Mouse (Mus musculus) testis, postnatal 10 days (tissue): ENCODE data around the gene Anxa4.
A peak's percentile ranks its signal among the peaks of the same experiment; 100 is the strongest.

Experiments used
- DNase-seq: peaks from one replicate; pipeline ENCODE4 v3.0.0; 2021; ENCODE audit warnings: low spot score

Gene Anxa4

DNA sequence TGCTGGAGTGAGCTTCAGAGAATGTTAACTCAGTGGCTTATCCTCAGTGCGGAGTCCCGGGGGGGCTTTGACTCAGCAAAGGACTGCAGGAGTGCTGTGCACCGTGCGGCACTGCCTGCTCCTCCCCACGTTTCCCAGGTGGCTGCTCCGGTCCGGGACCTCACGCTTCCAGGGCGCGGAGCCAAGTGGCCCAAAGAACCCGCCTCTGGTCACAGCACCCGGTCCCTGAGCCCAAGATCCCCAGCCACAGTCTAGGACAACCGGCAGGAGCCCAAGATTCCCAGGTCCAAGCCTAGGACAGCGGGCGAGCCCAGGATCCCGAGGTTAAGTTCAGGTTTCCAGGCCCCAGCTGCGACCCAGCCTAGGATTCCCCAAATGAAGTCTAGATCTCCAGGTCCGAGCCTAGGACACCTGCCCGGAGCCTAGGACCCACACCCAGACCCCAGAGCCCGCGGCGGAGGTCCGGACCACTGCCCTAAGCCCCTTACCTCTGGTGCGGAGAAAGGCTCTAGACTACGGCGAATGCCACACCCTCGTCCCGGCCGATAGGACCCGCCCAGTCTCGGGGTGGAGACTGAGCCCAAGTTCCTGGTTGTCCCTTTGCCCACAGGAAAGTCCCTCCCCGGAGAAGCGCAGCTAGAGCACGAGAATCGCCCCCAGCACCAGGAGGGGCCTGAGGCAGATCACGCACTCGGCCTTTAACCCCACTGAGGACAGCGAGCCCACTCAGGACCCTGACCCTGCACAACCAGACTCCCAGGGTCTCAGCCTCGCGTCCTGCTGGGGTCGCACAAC, at the start of gene Anxa4:
Gene Anxa4 (minus strand): TSS at position 564 of the 795 bp plus-strand sequence.
- DNase-seq: peak; percentile 82

GRCm38 (mm10) chr6:86841949-86842348, 48.6 kb upstream of the Anxa4 start:
- no peak for DNase-seq

DNA sequence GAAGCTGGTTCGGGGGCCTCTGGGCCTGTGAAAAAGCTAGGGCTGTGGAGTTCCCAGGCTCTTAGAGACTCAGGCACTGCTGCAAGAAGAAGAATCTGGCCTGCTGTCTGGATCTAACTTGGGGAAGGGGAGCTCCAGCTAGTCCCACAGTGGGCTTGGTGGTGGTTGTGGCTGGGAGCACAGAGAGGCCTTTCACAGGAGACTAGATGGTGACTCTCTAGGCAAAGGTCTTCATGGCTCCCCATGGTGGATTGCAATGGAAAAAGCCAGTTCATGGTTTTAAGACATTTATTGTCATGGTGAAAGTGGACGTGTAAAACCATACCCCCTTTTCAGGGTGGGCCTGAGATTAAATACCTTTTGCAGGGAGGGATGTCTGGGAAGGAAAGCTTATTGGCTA, 45.7 kb upstream of the Anxa4 start:
- no peak for DNase-seq

DNA sequence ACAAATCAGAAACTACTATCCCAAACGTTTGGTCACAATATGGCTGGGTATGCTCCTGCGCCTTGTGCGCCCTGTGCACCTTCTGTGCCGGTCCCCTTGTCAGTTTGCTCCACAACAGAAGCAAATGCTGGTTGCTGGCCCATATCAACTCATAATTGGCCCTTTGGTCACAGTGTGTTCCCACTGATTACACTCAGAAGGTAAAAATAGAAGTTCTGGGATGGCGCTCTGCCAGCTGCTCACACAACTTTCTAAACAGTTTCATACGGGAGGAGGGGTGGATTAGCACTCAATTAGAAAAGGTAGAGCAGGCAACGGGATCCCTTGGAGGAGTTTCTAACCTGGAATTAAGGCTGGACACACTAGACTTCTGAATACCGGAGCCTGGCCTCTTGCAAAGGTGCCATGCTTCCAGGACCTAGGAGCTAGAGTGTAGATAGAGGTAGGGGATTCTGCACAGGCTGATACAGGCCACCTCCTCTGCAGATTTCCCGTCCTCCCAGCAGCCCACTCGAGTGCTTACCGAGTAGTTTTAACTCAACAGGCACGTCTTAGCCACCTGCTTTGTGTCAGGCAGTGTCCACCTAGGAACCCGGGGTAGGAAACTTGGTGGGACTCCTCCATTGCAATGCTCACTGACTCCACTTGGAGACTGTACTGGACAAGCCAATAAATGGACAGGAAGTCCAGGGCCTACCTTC, 39.6 kb upstream of the Anxa4 start:
- peak; percentile 85 for DNase-seq

- DNase-seq: no peak
These were observed 37.5 kb upstream of the Anxa4 start for GRCm38 (mm10) chr6:86830738-86831500.

GRCm38 (mm10) chr6:86829768-86830167, 36.4 kb upstream of the Anxa4 start:
- DNase-seq: no peak

- no peak for DNase-seq
These were observed 34.0 kb upstream of the Anxa4 start for GRCm38 (mm10) chr6:86827432-86827831.

- no peak for DNase-seq
These were observed 31.0 kb upstream of the Anxa4 start for GRCm38 (mm10) chr6:86824401-86824800.

DNA sequence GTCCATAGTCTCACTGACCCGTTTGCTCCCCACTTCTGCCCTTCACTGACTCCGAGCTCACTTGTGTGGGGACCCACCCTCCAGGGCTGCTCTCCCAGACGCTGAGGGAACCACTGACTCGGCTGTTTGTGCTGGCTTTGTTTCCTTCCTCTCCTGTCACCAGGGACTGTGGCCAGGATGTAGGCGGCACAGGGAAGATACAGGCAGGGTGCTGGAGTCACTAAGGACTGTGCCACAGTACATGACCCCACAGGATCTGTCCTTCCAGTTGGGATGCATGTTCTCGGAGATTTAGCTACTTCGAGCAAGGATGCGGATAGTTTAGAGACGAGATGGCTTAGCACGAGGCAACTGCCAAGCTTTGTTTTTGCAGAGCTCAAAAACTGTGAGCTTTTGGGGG, 30.4 kb upstream of the Anxa4 start:
- no peak for DNase-seq

DNA sequence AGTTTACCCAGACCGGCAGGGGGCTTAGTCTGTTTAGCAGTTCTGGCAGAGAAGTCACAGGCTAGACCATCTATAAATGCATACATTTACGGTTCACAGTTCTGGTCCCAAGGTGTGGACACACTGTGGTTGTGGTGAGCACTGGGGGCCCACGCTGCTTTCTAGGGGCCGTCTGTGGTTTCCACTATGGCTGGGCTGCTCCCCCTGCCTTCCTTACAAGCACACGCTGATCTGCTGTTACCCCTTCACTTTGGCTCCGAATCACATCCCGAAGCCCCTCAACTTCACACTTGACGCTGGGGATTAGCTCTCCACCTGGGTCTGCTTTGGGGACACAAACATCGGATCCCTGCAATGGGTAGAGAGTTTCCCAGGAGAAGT, 29.7 kb upstream of the Anxa4 start:
- no peak for DNase-seq

- peak; percentile 68 for DNase-seq
These were observed 29.1 kb upstream of the Anxa4 start for GRCm38 (mm10) chr6:86822285-86823050.

GRCm38 (mm10) chr6:86820690-86821089, 27.3 kb upstream of the Anxa4 start:
- DNase-seq: no peak

DNA sequence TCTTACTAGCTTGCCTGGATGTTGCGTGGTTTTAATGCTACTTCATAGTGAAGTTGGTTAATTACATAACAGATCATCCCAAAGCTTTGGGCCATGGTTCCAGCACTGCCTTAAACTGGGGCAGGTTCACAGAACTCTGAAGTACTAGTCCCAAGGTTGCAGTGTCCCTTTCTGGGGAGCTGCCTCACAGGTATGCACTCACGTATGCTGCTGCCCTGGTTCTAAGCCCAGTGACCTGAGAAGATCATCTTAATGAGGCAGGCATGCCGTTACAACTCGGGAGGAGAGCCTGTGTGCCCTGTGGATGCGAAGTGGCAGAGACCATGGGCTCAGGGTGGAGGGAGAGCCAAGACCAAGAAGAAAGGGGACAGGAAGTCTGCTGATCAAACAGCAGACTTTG, 26.5 kb upstream of the Anxa4 start:
- DNase-seq: no peak

GRCm38 (mm10) chr6:86818914-86819313, 25.5 kb upstream of the Anxa4 start:
- DNase-seq: no peak

- no peak for DNase-seq
These were observed 23.2 kb upstream of the Anxa4 start for GRCm38 (mm10) chr6:86816586-86816985.

DNA sequence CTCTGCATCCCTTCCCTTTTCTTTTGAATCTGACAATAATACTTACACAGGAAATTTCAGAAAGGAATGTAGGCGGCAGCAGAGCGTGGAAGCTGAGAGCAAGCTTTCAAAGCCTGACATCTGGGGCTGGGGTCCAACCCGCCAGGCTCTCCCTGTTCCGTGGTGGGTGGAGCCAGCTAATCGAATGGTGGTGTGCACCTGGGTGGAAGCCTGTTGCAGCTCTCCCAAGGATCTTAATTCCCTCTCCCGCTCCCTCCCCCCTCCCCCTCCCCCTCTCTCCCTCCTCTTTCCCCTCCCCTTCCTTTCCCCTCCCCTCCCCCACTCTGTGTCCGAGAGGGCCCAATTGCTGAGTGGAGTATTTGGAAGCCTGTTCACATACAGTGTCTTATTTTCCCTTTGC, 22.1 kb upstream of the Anxa4 start:
- DNase-seq: no peak

DNA sequence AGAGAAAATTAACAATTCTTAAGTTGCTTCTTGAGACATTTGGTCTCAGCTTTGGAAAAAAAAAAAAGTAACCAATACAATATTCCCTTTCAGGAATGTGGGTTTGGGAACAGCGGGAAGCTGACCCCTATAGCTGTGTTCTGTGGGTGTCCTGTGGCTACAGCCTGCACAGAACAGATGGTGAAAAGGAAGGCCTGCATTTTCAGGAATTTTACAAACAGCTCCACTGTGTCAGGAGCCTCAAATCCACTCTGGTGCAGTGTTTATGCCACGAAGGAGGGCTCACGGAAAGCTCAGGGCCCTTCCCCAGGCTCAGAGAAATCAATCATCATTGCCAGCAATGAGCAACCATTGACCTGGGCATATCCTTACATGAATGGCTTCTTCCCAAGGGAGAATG, 21.5 kb upstream of the Anxa4 start:
- DNase-seq: no peak

DNA sequence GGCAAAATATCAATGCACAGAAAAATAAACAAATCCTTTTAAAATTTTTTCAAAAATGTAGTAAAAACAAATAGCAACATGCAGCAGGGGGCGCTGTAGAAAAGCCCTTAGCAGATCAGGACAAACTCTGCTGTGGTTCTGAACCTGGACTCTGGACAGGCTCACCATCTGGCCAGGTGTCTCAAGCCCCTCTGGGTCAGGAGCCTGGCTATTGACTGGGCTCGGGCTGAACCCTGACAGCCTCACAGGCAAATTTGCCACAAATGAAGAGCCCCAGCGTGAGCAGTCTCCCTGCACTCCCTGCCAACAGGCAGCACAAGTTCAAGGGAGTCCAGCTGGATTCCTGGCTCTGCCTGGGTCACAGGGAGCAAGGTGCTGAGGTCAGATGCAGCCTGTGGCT, 20.0 kb upstream of the Anxa4 start:
- peak; percentile 87 for DNase-seq

DNA sequence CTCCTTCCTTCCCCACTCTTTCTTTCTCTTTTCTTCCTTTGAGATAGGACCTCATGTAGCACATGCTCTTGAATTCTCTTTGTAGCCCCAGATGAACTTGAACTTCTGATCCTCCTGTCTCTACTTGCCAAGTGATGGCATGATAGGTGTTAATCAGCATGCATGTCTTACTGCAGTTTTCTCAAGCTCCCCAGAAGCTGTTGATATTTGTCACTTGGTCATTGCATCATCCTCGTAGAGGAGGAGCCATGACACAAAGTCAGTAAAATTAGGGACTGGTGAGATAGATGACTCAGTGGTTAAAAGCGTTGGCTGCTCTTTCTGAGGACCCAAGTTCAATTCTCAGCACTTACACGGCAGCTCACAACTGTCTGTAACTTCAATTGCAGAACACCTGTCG, 19.5 kb upstream of the Anxa4 start:
- no peak for DNase-seq

- DNase-seq: peak; percentile 80
These were observed 13.2 kb upstream of the Anxa4 start for GRCm38 (mm10) chr6:86806455-86807086.

GRCm38 (mm10) chr6:86804646-86805045, 11.3 kb upstream of the Anxa4 start:
- no peak for DNase-seq

DNA sequence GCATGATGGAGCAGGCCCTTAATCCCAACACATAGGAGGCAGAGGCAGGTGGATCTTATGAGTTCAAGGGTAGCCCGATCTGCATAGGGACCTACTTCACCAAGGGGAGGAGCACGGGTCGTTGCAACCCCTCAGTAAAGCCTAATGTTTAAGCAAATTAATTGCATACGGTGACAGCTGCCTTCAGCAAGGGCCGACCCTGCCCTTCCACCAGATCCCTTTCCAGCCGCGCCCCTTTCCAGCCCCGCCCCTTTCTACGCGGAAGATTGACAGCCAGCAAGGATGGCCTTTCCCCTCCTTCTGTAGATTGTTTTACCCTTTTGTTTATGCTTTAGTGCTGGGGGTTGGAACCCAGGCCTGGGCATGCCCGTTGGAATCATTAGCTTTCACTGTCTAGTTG, 8.0 kb upstream of the Anxa4 start:
- DNase-seq: no peak
